Mouse (Mus musculus) brown adipose tissue, adult 24 weeks (tissue): ENCODE measurements around the gene Cers6. TPM values are rescaled to one million over a fixed set of nuclear protein-coding genes. Genes with fewer than 3 reads are reported as not detected.

Experiments
- H3K27ac ChIP-seq: fragments of 200-500 bp; replicated peaks from 2 replicates; pipeline ENCODE4 v1.5.1; 2012; ENCODE audit warnings: low read depth, mild to moderate bottlenecking, low read length
- H3K4me1 ChIP-seq: fragments of 200-500 bp; 2 replicates; pipeline ENCODE4 v1.6.1; 2012; ENCODE audit warnings: low read length, mixed read lengths; ENCODE audit not compliant: control insufficient read depth, insufficient read depth, insufficient read length
- H3K4me3 ChIP-seq: fragments of 200-500 bp; 2 replicates; pipeline ENCODE4 v1.5.1; 2012; ENCODE audit warnings: low read depth, mild to moderate bottlenecking, low read length, moderate library complexity; ENCODE audit not compliant: insufficient read depth
- polyA plus RNA-seq: library from polyadenylated mRNA; stranded (reverse); fragments of >200 nt; gene quantifications from 2 replicates; pipeline ENCODE4 v1.2.4, GENCODE M21; 2012; ENCODE audit not compliant: missing spikeins, insufficient read depth, insufficient read length

The Cers6 gene
- polyA plus RNA-seq, 1 experiment: 1.1 TPM

DNA sequence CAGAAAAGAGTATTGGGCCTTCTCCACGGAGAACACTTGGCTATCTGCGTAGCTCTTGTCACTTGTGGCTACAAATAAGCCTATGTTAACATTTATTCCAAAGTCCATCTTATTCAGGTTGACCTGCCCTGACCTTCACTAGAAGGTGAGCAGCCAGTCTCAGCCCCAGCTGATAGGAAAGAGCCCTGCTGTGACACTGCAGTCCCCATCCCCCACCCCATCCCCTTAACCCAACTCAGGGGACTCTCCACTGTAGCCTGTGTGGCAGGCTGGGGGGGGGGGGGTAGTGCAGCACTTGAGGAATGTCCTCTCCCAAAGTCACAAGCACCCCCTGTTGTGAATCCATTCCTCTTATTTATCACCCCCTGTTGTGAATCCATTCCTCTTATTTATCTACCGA is 270.8 kb downstream of the Cers6 start:
- Histone ChIP-seq H3K4me1 (peaks cover 14% of the 10 kb centered on the region), H3K4me3 (no peak overlapping the region), H3K27ac (no peak overlapping the region)

DNA sequence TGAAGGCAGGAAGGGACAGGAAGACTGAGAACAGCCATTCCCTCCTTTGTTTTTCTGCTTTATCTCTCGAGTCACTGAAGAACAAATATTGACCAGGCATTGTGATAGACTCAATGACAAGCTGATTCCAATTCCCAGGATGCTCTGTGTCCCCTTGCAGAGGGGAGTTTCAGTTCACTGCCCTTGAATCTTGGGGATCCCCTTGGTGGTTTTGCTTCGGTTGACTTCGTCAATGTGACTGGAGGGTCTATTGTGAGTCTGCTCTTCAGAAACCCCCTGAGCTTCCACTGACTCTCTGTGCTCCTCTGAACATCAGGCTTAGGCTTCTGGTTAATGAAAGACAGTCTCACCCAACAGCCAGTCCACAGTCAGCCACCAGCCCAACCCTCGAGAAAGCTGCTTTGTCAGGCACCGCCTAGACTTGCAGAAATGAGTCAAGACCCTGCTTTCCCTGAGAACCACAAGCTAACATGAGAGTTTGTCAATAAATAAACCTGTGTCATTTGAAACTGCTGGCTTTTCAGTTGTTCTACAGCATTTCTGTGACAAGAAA is 271.3 kb downstream of the Cers6 start:
- no peak overlapping the region for H3K27ac ChIP-seq
- no peak overlapping the region for H3K4me3 ChIP-seq
- H3K4me1 ChIP-seq: peaks cover 14% of the 10 kb centered on the region

DNA sequence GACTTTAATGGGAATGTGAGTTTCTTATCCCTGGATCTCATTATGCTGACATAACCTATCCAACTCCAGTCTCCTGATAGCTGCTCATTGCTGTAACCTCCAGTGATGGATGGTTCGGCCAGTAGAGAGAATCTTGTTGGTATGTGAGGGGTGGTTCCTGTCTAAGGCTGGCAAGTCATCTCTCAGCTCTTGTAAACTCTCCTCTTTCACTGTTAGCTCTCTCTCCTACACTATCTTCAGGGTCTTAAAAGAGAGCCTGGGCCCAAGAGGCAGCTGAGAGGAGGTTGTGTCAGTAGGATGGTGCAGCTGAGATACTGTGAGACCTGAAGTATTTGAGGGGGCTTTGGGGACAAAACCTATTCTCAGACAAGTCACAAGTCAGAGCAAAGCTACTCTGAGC is 272.9 kb downstream of the Cers6 start:
- Histone ChIP-seq H3K4me3 (no peak overlapping the region), H3K27ac (no peak overlapping the region), H3K4me1 (peaks cover 8% of the 10 kb centered on the region; the same call in 1 of the 2 replicates)

DNA sequence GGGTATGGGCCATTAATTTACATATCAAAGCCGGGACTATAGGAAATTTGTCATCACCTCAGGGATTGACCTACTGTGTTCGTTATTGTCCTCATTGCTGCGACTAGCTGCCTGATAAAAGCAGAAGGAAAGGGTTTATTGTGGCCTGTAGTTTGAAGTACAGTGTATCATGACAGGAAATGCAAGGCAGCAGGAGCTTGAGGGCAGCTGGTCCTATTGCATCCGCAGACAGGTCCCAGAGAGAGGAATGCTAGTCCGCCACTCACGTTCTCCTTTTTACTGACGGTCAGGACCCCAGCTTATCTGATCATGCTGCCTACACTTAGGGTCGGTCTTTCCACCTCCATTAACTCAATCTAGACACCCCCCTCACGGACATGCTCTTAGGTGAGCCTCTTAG is 273.7 kb downstream of the Cers6 start:
- Histone ChIP-seq H3K4me3 (no peak overlapping the region), H3K4me1 (peaks cover 4% of the 10 kb centered on the region; the same call in 1 of the 2 replicates), H3K27ac (peak overlapping the region; percentile 39; the same call in 1 of the 2 replicates)

DNA sequence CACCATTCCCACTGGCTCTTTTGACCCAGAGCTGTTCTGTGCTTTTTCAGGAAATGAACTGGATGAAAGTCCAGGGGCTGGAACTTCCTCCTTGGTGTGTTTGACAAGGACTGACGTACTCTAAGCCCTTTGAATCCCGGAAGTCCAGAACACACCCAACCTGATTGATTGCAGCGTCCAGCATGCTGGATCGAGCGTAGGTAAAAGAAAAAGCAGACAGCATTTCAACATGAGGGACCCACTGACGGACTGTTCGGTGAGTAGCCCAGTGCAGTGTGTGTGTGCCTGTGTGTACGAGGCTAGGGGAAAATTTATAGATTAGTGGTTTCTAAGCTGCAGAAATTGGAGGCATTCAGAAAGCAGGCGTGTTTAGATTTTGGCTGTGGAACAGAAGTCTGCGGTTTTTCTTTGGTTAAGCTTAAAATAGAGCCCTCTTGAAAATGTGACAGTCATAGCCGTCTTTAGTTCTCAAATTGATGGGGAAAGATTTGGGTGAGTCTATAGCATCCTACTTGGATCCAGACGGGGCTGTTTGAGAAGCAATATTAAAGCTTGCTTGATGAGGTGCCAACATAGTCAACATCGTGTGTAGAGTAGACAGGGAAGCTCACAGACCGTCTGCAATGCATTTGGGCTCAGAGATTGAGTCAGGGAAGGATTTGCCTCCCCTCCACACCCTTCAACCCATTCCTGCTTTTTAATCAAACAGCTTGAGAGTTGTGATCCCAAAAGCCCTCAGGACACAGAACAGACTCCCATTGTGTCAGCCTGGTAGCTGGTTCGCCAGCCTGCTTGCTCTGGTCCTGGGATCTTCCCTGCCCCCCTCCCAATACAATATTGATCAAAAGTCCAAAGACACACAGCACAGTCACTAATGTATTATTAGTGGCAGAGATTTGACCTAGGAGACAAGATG is 274.7 kb downstream of the Cers6 start, which contains the start of gene Nostrin:
TSS of gene Nostrin (plus strand) at position 140 of the 916 bp plus-strand sequence.
- peaks cover 4% of the 10 kb centered on the region; the same call in 1 of the 2 replicates for H3K4me1 ChIP-seq
- H3K27ac ChIP-seq: peak within 1 kb of the TSS; percentile 39
- H3K4me3 ChIP-seq: peak within 1 kb of the TSS; percentile 48

DNA sequence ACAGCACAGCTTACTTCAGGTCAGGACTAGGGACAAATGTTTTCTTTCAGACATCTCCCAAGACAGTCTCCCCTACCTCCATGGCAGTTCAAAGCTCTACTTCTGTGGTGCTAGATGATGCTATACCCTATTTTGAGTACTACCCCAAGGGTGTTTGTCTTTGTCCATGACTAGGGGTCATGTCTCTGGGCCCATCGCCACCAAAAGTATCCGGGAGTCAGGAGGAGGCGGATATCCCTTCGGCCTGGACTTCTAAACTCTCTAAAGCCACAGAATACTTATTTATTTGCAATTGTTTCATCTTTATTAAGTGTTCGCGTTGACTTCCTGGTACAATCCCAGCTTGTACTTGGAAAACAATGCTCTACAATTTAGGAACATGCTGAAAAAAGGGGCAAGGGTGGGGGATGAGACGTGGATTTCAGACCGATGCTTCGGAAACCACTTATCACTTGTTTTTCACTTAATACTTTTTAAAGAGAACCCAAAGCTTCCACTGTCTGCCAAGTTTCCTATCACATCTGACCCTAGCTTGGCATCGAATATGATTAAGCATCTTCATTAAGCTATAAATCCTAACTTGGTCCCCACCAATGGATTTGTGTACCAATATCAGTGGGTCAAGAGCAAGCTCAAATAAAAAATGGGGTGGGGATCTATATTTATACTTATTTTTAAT is 276.3 kb downstream of the Cers6 start:
- Histone ChIP-seq H3K4me1 (peaks cover 4% of the 10 kb centered on the region; the same call in 1 of the 2 replicates), H3K27ac (peak overlapping the region; percentile 34), H3K4me3 (peak overlapping the region; percentile 31)

DNA sequence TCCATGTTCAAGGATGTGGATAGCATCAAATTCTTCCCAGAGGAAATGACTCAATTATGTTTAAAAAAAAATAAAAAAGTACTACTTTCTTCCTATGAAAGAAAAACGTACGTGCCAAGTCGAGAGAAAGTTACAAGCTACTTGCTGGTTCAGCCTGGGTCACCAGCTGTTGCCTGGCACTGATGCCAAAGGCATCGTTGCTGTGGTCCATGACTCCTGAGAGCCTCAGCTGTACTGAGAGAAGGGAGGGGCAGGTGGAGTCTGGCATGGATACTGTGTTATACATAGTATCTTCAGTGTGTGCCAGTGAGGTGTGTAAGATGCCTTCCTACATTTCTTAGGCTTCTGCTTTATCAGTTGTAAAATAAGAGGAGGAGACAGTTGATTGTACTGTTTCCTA is 277.5 kb downstream of the Cers6 start:
- H3K4me1 ChIP-seq: peaks cover 4% of the 10 kb centered on the region; the same call in 1 of the 2 replicates
- H3K27ac ChIP-seq: no peak overlapping the region
- no peak overlapping the region for H3K4me3 ChIP-seq

DNA sequence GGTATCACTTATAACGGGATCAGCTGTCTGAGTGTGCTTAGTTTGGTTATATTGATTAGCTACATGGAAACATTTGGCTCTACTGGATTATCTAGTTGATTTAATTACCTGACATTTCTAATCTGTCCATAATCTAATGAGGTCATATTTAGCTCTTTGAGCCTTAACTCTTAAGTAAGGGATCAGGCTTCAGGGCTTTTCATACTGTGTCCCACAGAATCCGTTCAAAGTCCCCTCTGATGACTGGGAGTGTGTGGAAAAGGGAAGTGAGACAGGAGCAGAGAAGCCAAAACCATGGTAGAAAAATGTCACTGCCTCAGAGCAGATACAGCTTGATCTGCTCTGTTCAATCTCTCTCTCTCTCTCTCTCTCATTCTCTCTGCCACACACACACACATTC is 279.0 kb downstream of the Cers6 start:
- H3K4me3 ChIP-seq: no peak overlapping the region
- H3K4me1 ChIP-seq: peaks cover 4% of the 10 kb centered on the region; the same call in 1 of the 2 replicates
- H3K27ac ChIP-seq: no peak overlapping the region

DNA sequence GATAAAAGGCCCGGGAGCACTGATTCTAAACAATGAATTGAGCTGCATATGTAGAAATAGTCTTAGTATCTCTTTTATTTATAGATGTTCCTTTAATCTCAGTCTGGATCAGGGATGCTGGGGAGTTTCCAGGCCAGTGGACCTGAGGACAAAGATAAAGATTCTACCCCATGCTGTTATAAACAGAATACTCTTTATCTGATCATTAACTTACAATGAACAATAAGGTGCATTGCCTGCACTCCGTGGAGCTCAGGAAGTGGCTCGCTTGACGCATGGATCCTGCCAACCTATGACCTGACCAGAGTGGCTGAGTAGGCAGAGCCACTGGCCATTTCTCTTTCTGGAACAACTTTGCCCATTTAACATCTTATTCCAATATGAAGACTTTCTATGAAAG is 279.6 kb downstream of the Cers6 start:
- no peak overlapping the region for H3K4me3 ChIP-seq
- H3K27ac ChIP-seq: no peak overlapping the region
- 0 out of 2 replicates have a peak, but pooled peaks cover 2% of the 10 kb centered on the region for H3K4me1 ChIP-seq

DNA sequence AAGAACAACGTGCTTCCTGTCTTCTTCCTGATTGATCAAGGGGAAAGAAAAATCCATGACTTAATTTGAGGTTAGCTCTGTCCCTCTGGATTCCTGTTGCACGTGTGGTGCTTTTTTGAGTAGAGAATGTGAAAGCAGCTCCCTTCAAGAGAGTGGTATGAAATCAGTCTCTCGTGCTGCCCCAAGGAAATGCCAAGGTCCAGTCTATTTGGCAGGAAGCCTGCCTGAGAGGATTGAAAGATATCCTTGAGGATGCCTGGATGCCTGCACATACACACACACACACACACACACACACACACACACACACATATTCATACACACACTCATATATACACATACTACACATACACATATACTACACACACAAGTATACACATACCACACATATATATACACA is 287.4 kb downstream of the Cers6 start:
- H3K4me3 ChIP-seq: no peak overlapping the region

DNA sequence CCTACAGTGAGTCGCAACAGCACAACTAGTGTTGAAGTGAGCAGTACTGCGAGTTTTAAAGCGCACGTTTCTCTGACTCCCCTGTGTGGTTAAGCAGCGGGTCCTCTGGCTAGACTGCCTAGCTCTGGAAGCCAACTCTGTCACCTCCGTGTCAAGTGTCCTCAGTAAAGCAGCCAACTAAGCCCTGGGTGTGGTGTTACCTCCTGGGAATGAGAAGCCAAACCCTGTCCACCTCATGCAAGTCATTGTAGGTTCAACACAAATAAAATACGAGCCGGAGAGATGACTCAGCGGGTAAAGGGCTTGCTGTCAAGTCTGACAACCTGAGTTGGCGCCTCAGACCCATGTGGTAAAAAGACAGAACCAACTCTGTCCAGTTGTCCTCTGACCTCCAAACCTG is 287.9 kb downstream of the Cers6 start:
- Histone ChIP-seq H3K27ac (no peak overlapping the region), H3K4me3 (no peak overlapping the region), H3K4me1 (no peaks in the 10 kb centered on the region)

More for the DNA sequence above, 287.4 kb downstream of the Cers6 start:
- H3K27ac ChIP-seq: no peak overlapping the region
- H3K4me1 ChIP-seq: no peaks in the 10 kb centered on the region

DNA sequence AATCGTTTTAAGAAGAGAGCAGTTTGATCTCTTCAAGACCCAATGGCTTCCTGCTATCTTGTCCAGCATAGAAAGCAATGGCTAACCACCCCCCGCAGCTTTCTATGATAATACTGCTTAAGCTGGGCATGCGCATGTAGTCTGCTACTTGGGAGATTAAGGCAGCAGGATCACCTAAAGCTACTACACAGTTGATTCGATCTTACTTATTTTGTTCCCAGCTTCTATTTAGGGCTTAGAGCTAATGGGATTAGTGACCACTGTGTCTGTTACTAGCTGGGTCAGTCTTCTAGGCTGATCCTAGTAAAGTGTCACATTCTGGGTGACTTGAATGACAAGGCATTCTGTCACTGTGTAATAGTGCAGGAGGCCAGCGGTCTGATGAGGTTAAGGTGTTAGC is 289.6 kb downstream of the Cers6 start:
- Histone ChIP-seq H3K4me3 (no peak overlapping the region), H3K4me1 (no peaks in the 10 kb centered on the region), H3K27ac (no peak overlapping the region)

DNA sequence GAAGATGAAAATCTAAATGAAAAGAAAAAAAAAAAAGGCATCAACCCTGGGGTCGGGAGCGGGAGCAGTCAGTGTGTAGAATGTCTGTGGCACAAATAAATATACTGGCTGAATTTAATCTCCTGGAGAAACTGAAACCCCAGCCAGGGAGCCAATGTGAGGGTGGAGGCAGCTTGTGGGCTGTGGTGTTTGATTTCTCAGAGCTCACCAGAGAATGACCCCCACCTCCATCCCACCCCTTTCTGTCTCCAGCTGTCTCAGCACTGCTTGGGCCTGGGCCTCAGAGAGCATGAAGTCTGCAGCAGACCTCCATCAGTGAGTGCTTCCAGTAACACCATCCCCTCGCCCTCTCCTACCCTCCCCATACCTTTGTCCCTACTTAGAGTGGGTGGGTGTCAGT is 294.6 kb downstream of the Cers6 start:
- no peak overlapping the region for H3K4me3 ChIP-seq
- no peak overlapping the region for H3K27ac ChIP-seq
- H3K4me1 ChIP-seq: no peaks in the 10 kb centered on the region

DNA sequence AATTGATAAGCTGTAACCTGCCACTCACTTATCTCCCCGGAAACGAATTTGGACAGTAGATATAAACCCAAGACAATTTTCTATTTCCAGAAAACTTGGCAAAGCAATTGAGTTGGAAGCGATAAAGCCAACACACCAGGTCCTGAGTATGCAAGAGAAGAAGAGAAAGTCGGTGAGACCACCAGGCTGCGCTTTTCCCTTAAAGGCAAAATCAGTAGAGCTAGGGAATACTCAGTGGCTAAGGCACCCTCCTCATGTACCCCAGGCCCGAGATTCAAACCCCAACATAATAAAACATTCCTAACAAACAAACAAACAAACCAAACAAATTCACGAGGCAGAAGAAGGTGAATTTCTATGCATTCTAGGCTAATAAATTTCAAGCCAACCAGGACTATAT is 295.0 kb downstream of the Cers6 start:
- Histone ChIP-seq H3K27ac (no peak overlapping the region), H3K4me1 (no peaks in the 10 kb centered on the region), H3K4me3 (no peak overlapping the region)

DNA sequence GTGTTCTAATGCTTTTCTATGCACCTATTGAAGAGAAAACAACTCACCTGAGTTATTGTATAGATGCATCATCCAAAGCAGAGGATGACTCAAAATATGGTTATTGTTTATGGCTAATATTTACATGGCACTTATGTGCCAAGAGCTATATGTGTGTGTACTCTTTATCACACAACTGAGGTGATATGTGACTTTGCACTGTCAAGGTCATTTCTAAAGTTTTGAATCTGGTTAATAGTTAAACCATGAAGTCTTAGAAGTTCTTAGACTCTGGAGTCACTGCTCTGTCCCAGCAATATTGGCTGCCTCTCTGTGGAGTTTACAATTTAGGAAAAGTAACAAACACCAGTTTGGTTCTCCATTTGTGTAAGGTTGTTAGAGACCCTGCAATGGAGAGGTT is 297.7 kb downstream of the Cers6 start:
- H3K4me3 ChIP-seq: no peak overlapping the region
- H3K4me1 ChIP-seq: no peaks in the 10 kb centered on the region
- H3K27ac ChIP-seq: no peak overlapping the region
